8 mouse cellular contexts compared by ENCODE assay signal in the genomic region with DNA sequence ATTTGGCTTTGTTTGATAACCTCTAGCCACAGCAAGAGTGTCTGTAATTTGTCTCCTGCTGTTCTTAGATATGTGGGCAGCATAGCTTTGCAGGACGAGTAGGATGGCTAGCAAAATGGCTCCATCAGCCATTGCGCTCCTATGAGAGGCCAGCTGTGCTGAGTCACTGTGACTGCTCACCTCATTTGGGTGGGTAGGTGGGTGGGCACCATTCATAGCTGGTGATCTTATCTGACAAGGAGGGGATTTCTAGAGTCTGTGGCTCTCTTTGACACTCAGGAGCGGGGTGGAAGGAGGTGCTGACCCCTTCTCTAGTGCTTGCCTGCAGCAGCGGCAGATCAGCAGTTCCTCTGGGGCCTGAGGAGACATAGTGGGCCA. TPM values are rescaled to one million over a fixed set of nuclear protein-coding genes. Genes with fewer than 3 reads are reported as not detected.
DNase-seq lines count a peak whose midpoint lies in the region; ATAC-seq and TF ChIP-seq lines count a peak whose summit lies in the region.

No protein-coding gene starts in this region.

- 10% methylated on average over 4 of the region's 4 CpGs for WGBS in lung, embryonic 15.5 days
- 6% methylated on average over 4 of the region's 4 CpGs for WGBS in bone marrow, adult 2 months
- WGBS in forebrain, embryonic 12.5 days = 33% methylated on average over 4 of the region's 4 CpGs
- WGBS in stomach, postnatal 0 days = 17% methylated on average over 4 of the region's 4 CpGs

- TF ChIP-seq CTCF in bone marrow, adult 2 months (IDR thresholded peaks at IDR 0.05; ENCODE audit: control insufficient read depth, insufficient read depth, low read length) = no peak
- no peak for TF ChIP-seq CTCF in stomach, postnatal 0 days (IDR thresholded peaks at IDR 0.05; ENCODE audit: low read depth)

- no peak for TF ChIP-seq POLR2A in bone marrow, adult 2 months (IDR thresholded peaks at IDR 0.05; ENCODE audit: borderline replicate concordance, control insufficient read depth, low read depth, low read length)

- no peaks in the 10 kb centered on the region for H3K9me3 ChIP-seq in lung, embryonic 15.5 days
- H3K9me3 ChIP-seq in forebrain, embryonic 12.5 days = no peaks in the 10 kb centered on the region
- no peaks in the 10 kb centered on the region for H3K9me3 ChIP-seq in stomach, postnatal 0 days (ENCODE audit: control insufficient read depth, low read length)

- no peak for TF ChIP-seq EP300 in stomach, postnatal 0 days (optimal IDR thresholded peaks at IDR 0.05)

- peak overlapping the region; percentile 85 for H3K4me2 ChIP-seq in lung, embryonic 15.5 days
- peak overlapping the region; percentile 82 for H3K4me2 ChIP-seq in forebrain, embryonic 12.5 days
- H3K4me2 ChIP-seq in stomach, postnatal 0 days (replicated peaks; ENCODE audit: low read depth) = peak overlapping the region; percentile 86

- H3K27me3 ChIP-seq in lung, embryonic 15.5 days = no peaks in the 10 kb centered on the region
- H3K27me3 ChIP-seq in forebrain, embryonic 12.5 days = peaks cover 9% of the 10 kb centered on the region; the same call in 1 of the 2 replicates
- H3K27me3 ChIP-seq in stomach, postnatal 0 days (ENCODE audit: control insufficient read depth, insufficient read depth, low read length) = no peaks in the 10 kb centered on the region

- H3K9ac ChIP-seq in lung, embryonic 15.5 days = peak overlapping the region; percentile 75
- H3K9ac ChIP-seq in forebrain, embryonic 12.5 days = peak overlapping the region; percentile 86
- H3K9ac ChIP-seq in stomach, postnatal 0 days (ENCODE audit: low read length) = peak overlapping the region; percentile 78

- peaks cover 34% of the 10 kb centered on the region for H3K36me3 ChIP-seq in lung, embryonic 15.5 days
- H3K36me3 ChIP-seq in forebrain, embryonic 12.5 days (replicated peaks) = peaks cover 43% of the 10 kb centered on the region
- H3K36me3 ChIP-seq in stomach, postnatal 0 days (ENCODE audit: control insufficient read depth, insufficient read depth, low read length) = peaks cover 5% of the 10 kb centered on the region; the same call in 1 of the 2 replicates

- H3K4me1 ChIP-seq in lung, embryonic 15.5 days = peaks cover 33% of the 10 kb centered on the region
- peaks cover 10% of the 10 kb centered on the region for H3K4me1 ChIP-seq in bone marrow, adult 2 months (ENCODE audit: control insufficient read depth, insufficient read depth, low read length)
- peaks cover 39% of the 10 kb centered on the region for H3K4me1 ChIP-seq in forebrain, embryonic 12.5 days
- H3K4me1 ChIP-seq in stomach, postnatal 0 days (replicated peaks; ENCODE audit: control insufficient read depth, insufficient read depth) = 0 out of 2 replicates have a peak, but pooled peaks cover 2% of the 10 kb centered on the region

- no peak overlapping the region for H3K27ac ChIP-seq in lung, embryonic 15.5 days
- peak overlapping the region; percentile 68 for H3K27ac ChIP-seq in bone marrow, adult 2 months (ENCODE audit: control insufficient read depth, insufficient read depth, low read depth, low read length, poor library complexity)
- peak overlapping the region; percentile 81 for H3K27ac ChIP-seq in forebrain, embryonic 12.5 days
- peak overlapping the region; percentile 26; the same call in 1 of the 2 replicates for H3K27ac ChIP-seq in stomach, postnatal 0 days (replicated peaks)

- ATAC-seq in lung, embryonic 15.5 days (ENCODE audit: borderline replicate concordance, extremely low read depth, low FRiP score, low TSS enrichment) = no peak
- peak; percentile 4; the same call in 1 of the 2 replicates for ATAC-seq in forebrain, embryonic 12.5 days (ENCODE audit: low FRiP score)
- ATAC-seq in stomach, postnatal 0 days (ENCODE audit: low FRiP score, low TSS enrichment) = no peak
- no peak for ATAC-seq in activated CD4-positive, CD25-positive, alpha-beta regulatory T cell, adult 4 months

- no peak for DNase-seq in lung, postnatal 10 days
- peak; percentile 78 for DNase-seq in liver
- no peak for DNase-seq in stomach, postnatal 0 days (ENCODE audit: low spot score)
- DNase-seq in thymus, postnatal 36 days = no peak

- H3K4me3 ChIP-seq in lung, embryonic 15.5 days = peak overlapping the region; percentile 92
- peak overlapping the region; percentile 95 for H3K4me3 ChIP-seq in bone marrow, adult 2 months (replicated peaks; ENCODE audit: control insufficient read depth, low read depth, low read length)
- peak overlapping the region; percentile 85 for H3K4me3 ChIP-seq in forebrain, embryonic 12.5 days (replicated peaks)
- peak overlapping the region; percentile 73 for H3K4me3 ChIP-seq in stomach, postnatal 0 days (ENCODE audit: low read depth, low read length)

RNA-seq across cellular contexts. Expression of gene Chpf2, which starts 0.6 kb away (rescaled TPM):
- 21.7 and 21.8 TPM in 2 replicates for polyA plus RNA-seq in lung, embryonic 15.5 days (2015; fragmentation: Nextera tagmentation; extraction: Ambion mirVana)
- 8.6 and 20.6 TPM in 2 replicates for polyA plus RNA-seq in bone marrow, adult 2 months (2011; ENCODE audit: insufficient read depth, insufficient read length, low replicate concordance, missing spikeins)
- 18.7 and 18.8 TPM in 2 replicates for polyA plus RNA-seq in forebrain, embryonic 12.5 days (2016; fragmentation: Nextera tagmentation; extraction: Ambion mirVana)
- 18.2 and 19.2 TPM in 2 replicates for polyA plus RNA-seq in stomach, postnatal 0 days (2015; fragmentation: Nextera tagmentation; extraction: Ambion mirVana)
- 10 to 100 TPM in 1 of 2 experiments, 1 to 10 TPM in 1; 8.3 to 17.8 TPM for polyA plus RNA-seq in activated CD4-positive, CD25-positive, alpha-beta regulatory T cell, adult 4 months (2017; shearing (Covaris generic))

RNA-seq across cellular contexts. Expression of gene Abcf2, which starts 9.9 kb away (rescaled TPM):
- polyA plus RNA-seq in lung, embryonic 15.5 days (2015; fragmentation: Nextera tagmentation; extraction: Ambion mirVana) = 108 and 110 TPM in 2 replicates
- polyA plus RNA-seq in bone marrow, adult 2 months (2011; ENCODE audit: insufficient read depth, insufficient read length, low replicate concordance, missing spikeins) = 22.9 and 29.1 TPM in 2 replicates
- 141 and 142 TPM in 2 replicates for polyA plus RNA-seq in forebrain, embryonic 12.5 days (2016; fragmentation: Nextera tagmentation; extraction: Ambion mirVana)
- polyA plus RNA-seq in stomach, postnatal 0 days (2015; fragmentation: Nextera tagmentation; extraction: Ambion mirVana) = 45.2 and 45.3 TPM in 2 replicates
- polyA plus RNA-seq in activated CD4-positive, CD25-positive, alpha-beta regulatory T cell, adult 4 months (2017; shearing (Covaris generic)) = 10 to 100 TPM; 51.8 to 56.8 TPM

RNA-seq across cellular contexts. Expression of gene 4931409K22Rik, which starts 30.6 kb away (rescaled TPM):
- polyA plus RNA-seq in lung, embryonic 15.5 days (2015; fragmentation: Nextera tagmentation; extraction: Ambion mirVana) = not detected in 2 replicates
- 4.7 TPM in 1 of 2 replicates, not detected in the other for polyA plus RNA-seq in bone marrow, adult 2 months (2011; ENCODE audit: insufficient read depth, insufficient read length, low replicate concordance, missing spikeins)
- 0.24 and 0.37 TPM in 2 replicates for polyA plus RNA-seq in forebrain, embryonic 12.5 days (2016; fragmentation: Nextera tagmentation; extraction: Ambion mirVana)
- 0.08 TPM in 1 of 2 replicates, not detected in the other for polyA plus RNA-seq in stomach, postnatal 0 days (2015; fragmentation: Nextera tagmentation; extraction: Ambion mirVana)
- under 1 TPM in 1 of 2 experiments, not detected in 1; 0.46 TPM for polyA plus RNA-seq in activated CD4-positive, CD25-positive, alpha-beta regulatory T cell, adult 4 months (2017; shearing (Covaris generic))

RNA-seq across cellular contexts. Expression of gene Smarcd3, which starts 37.0 kb away (rescaled TPM):
- polyA plus RNA-seq in lung, embryonic 15.5 days (2015; fragmentation: Nextera tagmentation; extraction: Ambion mirVana) = 28.5 and 29.7 TPM in 2 replicates
- polyA plus RNA-seq in bone marrow, adult 2 months (2011; ENCODE audit: insufficient read depth, insufficient read length, low replicate concordance, missing spikeins) = 3.4 and 6.1 TPM in 2 replicates
- 101 and 113 TPM in 2 replicates for polyA plus RNA-seq in forebrain, embryonic 12.5 days (2016; fragmentation: Nextera tagmentation; extraction: Ambion mirVana)
- 13.3 and 17.8 TPM in 2 replicates for polyA plus RNA-seq in stomach, postnatal 0 days (2015; fragmentation: Nextera tagmentation; extraction: Ambion mirVana)
- polyA plus RNA-seq in activated CD4-positive, CD25-positive, alpha-beta regulatory T cell, adult 4 months (2017; shearing (Covaris generic)) = under 1 TPM in 1 of 2 experiments, not detected in 1; 0.41 TPM

RNA-seq across cellular contexts. Expression of gene Asb10, which starts 46.4 kb away (rescaled TPM):
- polyA plus RNA-seq in lung, embryonic 15.5 days (2015; fragmentation: Nextera tagmentation; extraction: Ambion mirVana) = 0.36 and 0.59 TPM in 2 replicates
- not detected in 2 replicates for polyA plus RNA-seq in bone marrow, adult 2 months (2011; ENCODE audit: insufficient read depth, insufficient read length, low replicate concordance, missing spikeins)
- polyA plus RNA-seq in forebrain, embryonic 12.5 days (2016; fragmentation: Nextera tagmentation; extraction: Ambion mirVana) = 0.10 TPM in 1 of 2 replicates, not detected in the other
- polyA plus RNA-seq in stomach, postnatal 0 days (2015; fragmentation: Nextera tagmentation; extraction: Ambion mirVana) = 0.21 and 0.25 TPM in 2 replicates
- not detected for polyA plus RNA-seq in activated CD4-positive, CD25-positive, alpha-beta regulatory T cell, adult 4 months (2017; shearing (Covaris generic))
